Mouse (Mus musculus) hindbrain, embryonic 10.5 days (tissue): ENCODE measurements around the gene Mad2l2. TPM values are rescaled to one million over a fixed set of nuclear protein-coding genes. Genes with fewer than 3 reads are reported as not detected.

Source experiments
- DNase-seq: peaks from one replicate; pipeline ENCODE4 v3.0.0-alpha.2; 2017; ENCODE audit warnings: low spot score
- H3K27ac ChIP-seq: fragments of 300-500 bp; sonication (generic); 2 replicates; pipeline ENCODE4 v1.5.1; 2016; ENCODE audit warnings: mild to moderate bottlenecking, moderate library complexity
- H3K27me3 ChIP-seq: fragments of 300-500 bp; sonication (generic); 2 replicates; pipeline ENCODE4 v1.6.1; 2016; ENCODE audit warnings: mild to moderate bottlenecking; ENCODE audit not compliant: poor library complexity, insufficient read depth, severe bottlenecking
- H3K36me3 ChIP-seq: fragments of 300-500 bp; sonication (generic); 2 replicates; pipeline ENCODE4 v1.6.1; 2016; ENCODE audit warnings: mild to moderate bottlenecking, moderate library complexity
- H3K4me1 ChIP-seq: fragments of 300-500 bp; sonication (generic); replicated peaks from 2 replicates; pipeline ENCODE4 v1.6.1; 2016; ENCODE audit warnings: mild to moderate bottlenecking
- H3K4me3 ChIP-seq: fragments of 300-500 bp; sonication (generic); 2 replicates; pipeline ENCODE4 v1.5.1; 2016; ENCODE audit warnings: mild to moderate bottlenecking, moderate library complexity
- H3K9me3 ChIP-seq: fragments of 300-500 bp; sonication (generic); 2 replicates; pipeline ENCODE4 v1.6.1; 2016; ENCODE audit warnings: mild to moderate bottlenecking, moderate library complexity
- WGBS: fragments of 180-500 bp; shearing (Covaris S2); methylation state at CpG from one replicate; pipeline ENCODE4 v1.1.7; 2016; 5-methylcytosine and 5-hydroxymethylcytosine counted together
- polyA plus RNA-seq: library from polyadenylated mRNA; unstranded; fragments of >200 nt; fragmentation: Nextera tagmentation; extraction: Ambion mirVana; gene quantifications from 2 replicates; pipeline ENCODE4 v1.2.1, GENCODE M21; 2016

Mad2l2 gene
- polyA plus RNA-seq, 1 experiment from 2014 or later: 86.9 TPM

- peaks cover 57% of the 10 kb centered on the region for H3K4me1 ChIP-seq
- 1% methylated on average over 21 of the region's 21 CpGs for WGBS
- peak; percentile 79 for DNase-seq
- H3K27ac ChIP-seq: peak overlapping the region; percentile 99
- no peaks in the 10 kb centered on the region for H3K9me3 ChIP-seq
- H3K27me3 ChIP-seq: peaks cover 53% of the 10 kb centered on the region
- peak overlapping the region; percentile 81 for H3K4me3 ChIP-seq
- peaks cover 3% of the 10 kb centered on the region; the same call in 1 of the 2 replicates for H3K36me3 ChIP-seq
These were observed 1.4 kb downstream of the Mad2l2 start for GRCm38 (mm10) chr4:148131497-148132081.

DNA sequence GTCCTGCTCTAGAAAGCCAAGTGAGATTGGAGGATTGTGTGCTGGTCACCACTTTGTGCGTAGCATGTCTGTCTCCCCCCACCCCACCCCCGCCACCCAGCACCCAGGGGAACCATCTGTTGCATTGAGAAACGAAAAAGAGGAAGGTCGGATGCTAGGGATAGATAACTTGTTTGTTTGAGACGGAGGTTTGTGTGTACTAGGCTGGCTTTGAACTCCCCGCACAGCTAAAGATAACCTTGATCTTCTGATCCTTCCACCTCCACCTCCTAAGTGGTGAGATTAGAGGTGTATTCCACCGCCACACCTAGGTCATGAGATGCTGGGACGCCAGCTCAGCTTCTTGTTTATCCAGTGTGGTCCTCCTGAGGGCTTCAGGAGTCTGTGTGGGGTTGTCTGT is 4.8 kb downstream of the Mad2l2 start:
- no peak for DNase-seq
- 86% methylated on average over 8 of the region's 8 CpGs for WGBS
- H3K4me1 ChIP-seq: peaks cover 41% of the 10 kb centered on the region
- no peaks in the 10 kb centered on the region for H3K36me3 ChIP-seq
- H3K27me3 ChIP-seq: peaks cover 47% of the 10 kb centered on the region
- H3K9me3 ChIP-seq: no peaks in the 10 kb centered on the region
- no peak overlapping the region for H3K4me3 ChIP-seq
- no peak overlapping the region for H3K27ac ChIP-seq

DNA sequence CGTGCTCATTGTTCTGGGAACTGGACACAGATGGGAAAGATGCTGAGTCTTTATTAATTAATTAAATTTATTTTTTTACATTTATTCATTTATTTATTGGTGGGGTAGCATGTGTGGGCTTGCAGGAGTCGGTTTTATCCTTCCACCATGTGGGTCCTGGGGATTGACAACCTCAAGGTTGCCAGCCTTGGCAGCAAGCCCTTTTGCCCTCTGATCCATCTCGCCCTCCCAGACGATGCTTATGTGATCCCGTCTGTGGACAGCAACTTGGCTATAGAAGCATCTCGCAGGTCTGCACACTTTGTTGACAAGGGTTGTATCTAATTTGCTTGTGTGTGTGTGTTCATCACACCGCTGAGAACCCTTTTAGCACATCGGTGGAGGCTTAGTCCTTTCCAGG is 7.3 kb downstream of the Mad2l2 start:
- Histone ChIP-seq H3K27me3 (peaks cover 22% of the 10 kb centered on the region), H3K9me3 (no peaks in the 10 kb centered on the region), H3K27ac (no peak overlapping the region), H3K4me3 (no peak overlapping the region), H3K4me1 (peaks cover 23% of the 10 kb centered on the region), H3K36me3 (no peaks in the 10 kb centered on the region)
- 68% methylated on average over 8 of the region's 8 CpGs for WGBS
- DNase-seq: no peak

GRCm38 (mm10) chr4:148139767-148140097 is 9.5 kb downstream of the Mad2l2 start:
- 1% methylated on average over 12 of the region's 12 CpGs for WGBS
- H3K9me3 ChIP-seq: no peaks in the 10 kb centered on the region
- peak overlapping the region; percentile 90 for H3K27ac ChIP-seq
- H3K36me3 ChIP-seq: peaks cover 15% of the 10 kb centered on the region
- peak overlapping the region; percentile 79 for H3K4me3 ChIP-seq
- H3K27me3 ChIP-seq: peaks cover 22% of the 10 kb centered on the region
- H3K4me1 ChIP-seq: peaks cover 26% of the 10 kb centered on the region
- DNase-seq: no peak

- WGBS: under 1% methylated on average over 65 of the region's 65 CpGs
- Histone ChIP-seq H3K36me3 (peaks cover 21% of the 10 kb centered on the region), H3K4me1 (peaks cover 26% of the 10 kb centered on the region), H3K27ac (peak overlapping the region; percentile 90), H3K9me3 (no peaks in the 10 kb centered on the region), H3K4me3 (peak overlapping the region; percentile 79), H3K27me3 (peaks cover 22% of the 10 kb centered on the region)
- peak; percentile 97 for DNase-seq
These were observed 10.2 kb downstream of the Mad2l2 start for GRCm38 (mm10) chr4:148140098-148141011.

- H3K9me3 ChIP-seq: no peaks in the 10 kb centered on the region
- H3K4me3 ChIP-seq: no peak overlapping the region
- no peak for DNase-seq
- peaks cover 22% of the 10 kb centered on the region; the same call in 1 of the 2 replicates for H3K4me1 ChIP-seq
- peaks cover 55% of the 10 kb centered on the region for H3K36me3 ChIP-seq
- no peak overlapping the region for H3K27ac ChIP-seq
- WGBS: 86% methylated on average over 5 of the region's 5 CpGs
- peaks cover 5% of the 10 kb centered on the region for H3K27me3 ChIP-seq
These were observed 13.5 kb downstream of the Mad2l2 start for GRCm38 (mm10) chr4:148143721-148144120.

DNA sequence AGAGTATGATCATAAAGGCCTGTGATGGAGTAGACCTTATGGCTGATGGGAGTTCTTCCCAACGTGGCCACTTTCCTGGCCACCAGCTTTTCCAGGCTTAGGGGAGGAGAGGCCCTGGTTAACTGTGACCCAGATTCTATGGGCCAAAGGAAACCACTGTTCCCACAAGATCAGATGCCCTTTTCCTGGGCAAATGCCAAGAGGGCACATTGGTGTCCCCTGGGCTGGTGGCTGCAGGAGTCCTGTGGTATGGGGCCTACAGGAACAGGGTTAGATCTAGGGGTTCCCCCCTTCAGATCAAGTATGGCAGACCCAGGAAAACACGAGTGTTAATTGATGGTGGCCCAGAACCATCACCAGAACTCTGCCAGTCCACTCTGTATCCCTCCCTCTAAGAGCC is 17.5 kb downstream of the Mad2l2 start:
- Histone ChIP-seq H3K27ac (no peak overlapping the region), H3K27me3 (no peaks in the 10 kb centered on the region), H3K36me3 (peaks cover 65% of the 10 kb centered on the region), H3K4me3 (no peak overlapping the region), H3K4me1 (peaks cover 37% of the 10 kb centered on the region), H3K9me3 (no peaks in the 10 kb centered on the region)
- DNase-seq: no peak
- WGBS: 88% methylated on average over 2 of the region's 2 CpGs

DNA sequence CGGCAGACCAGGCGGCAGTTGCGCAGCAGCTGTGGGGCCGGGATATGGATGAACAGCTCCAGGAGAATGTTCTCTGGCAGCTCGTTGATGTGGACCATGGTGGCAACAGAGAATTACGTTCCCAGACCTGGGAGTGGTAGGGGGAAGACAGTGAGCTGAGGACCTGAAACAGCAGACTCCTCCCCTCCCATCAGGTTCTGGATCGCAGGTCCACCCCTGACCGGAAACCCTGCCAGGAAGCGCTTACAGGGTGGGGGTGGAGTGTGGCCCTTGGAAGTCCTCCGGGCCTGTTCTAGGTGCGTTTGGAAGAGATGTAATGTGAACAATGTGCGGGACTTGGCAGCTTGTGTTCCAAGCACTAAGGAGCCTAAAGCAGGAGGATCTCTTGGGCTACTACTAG is 19.4 kb downstream of the Mad2l2 start:
- WGBS: 67% methylated on average over 12 of the region's 12 CpGs
- Histone ChIP-seq H3K27ac (peak overlapping the region; percentile 45; the same call in 1 of the 2 replicates), H3K36me3 (peaks cover 70% of the 10 kb centered on the region), H3K4me1 (peaks cover 36% of the 10 kb centered on the region), H3K27me3 (no peaks in the 10 kb centered on the region), H3K4me3 (no peak overlapping the region), H3K9me3 (no peaks in the 10 kb centered on the region)
- DNase-seq: no peak

DNA sequence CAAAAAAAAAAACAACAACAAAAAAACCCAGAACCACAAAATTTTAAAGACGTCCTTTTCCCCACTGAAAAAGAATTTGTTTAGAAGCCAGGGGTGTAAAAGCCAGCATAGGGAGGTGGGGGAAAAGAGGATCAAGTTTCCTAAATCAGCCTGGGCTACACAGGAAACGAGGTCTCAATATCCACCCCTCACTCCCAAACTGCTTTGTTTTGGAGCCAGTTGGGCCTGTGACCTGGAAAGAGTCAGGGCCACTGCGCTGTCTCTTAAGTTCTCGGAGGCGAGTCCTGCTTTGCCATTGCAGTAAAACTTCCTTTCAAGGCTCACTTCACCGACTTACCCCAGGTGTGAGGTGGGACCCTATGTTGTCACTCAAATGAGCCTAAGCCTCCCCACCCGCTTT is 20.1 kb downstream of the Mad2l2 start:
- peak overlapping the region; percentile 29; the same call in 1 of the 2 replicates for H3K27ac ChIP-seq
- 46% methylated on average over 7 of the region's 7 CpGs for WGBS

GRCm38 (mm10) chr4:148150953-148151266 is 20.7 kb downstream of the Mad2l2 start:
- Histone ChIP-seq H3K4me1 (peaks cover 36% of the 10 kb centered on the region), H3K4me3 (peak overlapping the region; percentile 69), H3K27me3 (no peaks in the 10 kb centered on the region), H3K27ac (peak overlapping the region; percentile 92), H3K36me3 (peaks cover 70% of the 10 kb centered on the region), H3K9me3 (no peaks in the 10 kb centered on the region)
- WGBS: 65% methylated on average over 3 of the region's 3 CpGs
- DNase-seq: no peak

More for the DNA sequence above, 20.1 kb downstream of the Mad2l2 start:
- H3K36me3 ChIP-seq: peaks cover 70% of the 10 kb centered on the region
- peaks cover 36% of the 10 kb centered on the region for H3K4me1 ChIP-seq
- no peak for DNase-seq
- H3K9me3 ChIP-seq: no peaks in the 10 kb centered on the region
- no peak overlapping the region for H3K4me3 ChIP-seq
- H3K27me3 ChIP-seq: no peaks in the 10 kb centered on the region

DNA sequence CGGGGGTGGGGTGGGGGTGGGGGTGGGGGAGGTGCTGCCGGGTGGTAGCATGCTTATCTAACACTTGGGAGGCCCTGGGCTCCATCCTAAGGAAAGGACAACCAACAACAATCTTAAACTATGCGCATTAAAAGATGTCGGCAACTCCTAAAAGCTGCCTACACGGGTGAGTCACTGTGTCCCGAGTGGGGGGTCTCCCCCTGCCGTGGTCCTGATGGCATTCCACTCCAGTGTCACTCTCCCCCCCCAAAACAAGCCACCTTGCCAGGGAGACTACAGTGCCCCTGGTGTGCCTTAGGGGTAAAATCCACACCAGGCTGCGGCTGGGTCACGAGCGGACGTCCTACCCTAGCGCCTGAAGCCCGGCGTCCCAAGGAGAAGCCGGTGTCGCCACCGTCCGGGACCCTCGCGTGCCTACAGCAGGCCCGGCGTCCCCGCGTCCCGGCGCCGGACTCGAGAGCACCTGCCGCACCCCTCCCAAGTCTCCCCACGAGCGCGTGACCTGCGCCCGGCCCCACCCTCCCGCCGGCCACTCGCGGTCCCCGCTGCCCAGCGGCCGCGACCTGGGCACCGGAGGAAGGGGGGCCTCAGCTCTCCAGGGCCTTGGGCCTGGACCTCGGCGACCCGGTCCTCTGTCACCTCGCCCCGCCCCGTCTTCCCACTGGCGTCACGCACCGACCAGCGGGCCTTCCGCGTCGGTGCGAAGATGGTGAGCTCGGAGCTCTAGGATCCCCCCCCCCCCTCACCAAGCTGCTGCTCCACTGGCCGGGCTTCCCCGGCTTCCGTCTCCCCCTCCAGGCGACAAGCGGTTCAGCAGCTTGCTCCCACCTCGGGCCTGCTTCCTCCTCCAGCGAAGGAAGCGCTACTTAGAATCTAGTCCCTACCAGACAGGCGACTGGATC is 21.3 kb downstream of the Mad2l2 start, which contains the start of gene Fbxo6:
TSS of gene Fbxo6 (minus strand) at position 874 of the 902 bp plus-strand sequence.
- DNase-seq: peak; percentile 88
- Histone ChIP-seq H3K36me3 (peaks cover 70% of the 10 kb centered on the region), H3K4me3 (peak within 1 kb of the TSS; percentile 69), H3K4me1 (peaks cover 36% of the 10 kb centered on the region), H3K27ac (peak within 1 kb of the TSS; percentile 92), H3K9me3 (no peaks in the 10 kb centered on the region), H3K27me3 (no peaks in the 10 kb centered on the region)
- WGBS: 1% methylated on average over 67 of the region's 67 CpGs

- no peaks in the 10 kb centered on the region for H3K27me3 ChIP-seq
- H3K9me3 ChIP-seq: no peaks in the 10 kb centered on the region
- H3K4me1 ChIP-seq: peaks cover 40% of the 10 kb centered on the region
- DNase-seq: no peak
- H3K27ac ChIP-seq: no peak overlapping the region; the same call in 1 of the 2 replicates
- H3K36me3 ChIP-seq: peaks cover 70% of the 10 kb centered on the region
- no peak overlapping the region; the same call in 1 of the 2 replicates for H3K4me3 ChIP-seq
- WGBS: 85% methylated on average over 5 of the region's 5 CpGs
These were observed 22.4 kb downstream of the Mad2l2 start for GRCm38 (mm10) chr4:148152547-148152946.
